Mouse (Mus musculus) regulatory T cell (primary cell): ENCODE results near the gene P2rx7.

Experiments used
- in situ Hi-C: fragments of 300-600 bp; cut with MboI, MseI; formaldehyde crosslinking; loops from one replicate; pipeline ENCODE4 v1.15.1; 2025; ENCODE audit warnings: high pct_unique_total_duplicates

The P2rx7 gene

GRCm38 (mm10) chr5:122643701-122644100, at the start of gene P2rx7:
Gene P2rx7 (plus strand): TSS chr5:122643911.
- in situ Hi-C loops, result no loop called here

- in situ Hi-C loops, result no loop called here
These were observed 48.2 kb upstream of the P2rx7 start for GRCm38 (mm10) chr5:122595470-122595869.

GRCm38 (mm10) chr5:122602233-122602632, 41.5 kb upstream of the P2rx7 start:
- in situ Hi-C loops, result no loop called here

- in situ Hi-C loops, result no loop called here
These were observed 38.8 kb upstream of the P2rx7 start for GRCm38 (mm10) chr5:122604894-122605293.

- in situ Hi-C loops, result no loop called here
These were observed 32.1 kb upstream of the P2rx7 start for GRCm38 (mm10) chr5:122611651-122612050.

- in situ Hi-C loops, result no loop called here
These were observed 29.6 kb upstream of the P2rx7 start, which contains the start of gene Ift81 for GRCm38 (mm10) chr5:122613908-122614732. Gene Ift81 (minus strand): TSS chr5:122614518.

- in situ Hi-C loops, result no loop called here
These were observed 26.0 kb upstream of the P2rx7 start for GRCm38 (mm10) chr5:122617718-122618117.

- in situ Hi-C loops, result loop anchor here (10.0 kb wide), 1 partner anchor 125 kb away; no protein-coding TSS in a partner anchor
These were observed 23.9 kb upstream of the P2rx7 start for GRCm38 (mm10) chr5:122619686-122620296.

GRCm38 (mm10) chr5:122621376-122621886, 22.3 kb upstream of the P2rx7 start:
- in situ Hi-C loops, result loop anchor here (10.0 kb wide), 1 partner anchor 127 kb away; no protein-coding TSS in a partner anchor

GRCm38 (mm10) chr5:122622526-122622925, 21.2 kb upstream of the P2rx7 start:
- in situ Hi-C loops, result loop anchor here (10.0 kb wide), 1 partner anchor 128 kb away; no protein-coding TSS in a partner anchor

- in situ Hi-C loops, result loop anchor here (10.0 kb wide), 1 partner anchor 129 kb away; no protein-coding TSS in a partner anchor
These were observed 19.9 kb upstream of the P2rx7 start for GRCm38 (mm10) chr5:122623861-122624260.

GRCm38 (mm10) chr5:122624952-122625479, 18.7 kb upstream of the P2rx7 start:
- in situ Hi-C loops, result loop anchor here (5.0 to 10.0 kb wide), 2 partner anchors 130 to 228 kb away; no protein-coding TSS in a partner anchor

- in situ Hi-C loops, result loop anchor here (5.0 to 10.0 kb wide), 2 partner anchors 131 to 228 kb away; no protein-coding TSS in a partner anchor
These were observed 18.0 kb upstream of the P2rx7 start for GRCm38 (mm10) chr5:122625565-122626252.

- in situ Hi-C loops, result loop anchor here (5.0 to 10.0 kb wide), 2 partner anchors 132 to 230 kb away; no protein-coding TSS in a partner anchor
These were observed 16.5 kb upstream of the P2rx7 start for GRCm38 (mm10) chr5:122627243-122627642.

- in situ Hi-C loops, result no loop called here
These were observed 8.5 kb upstream of the P2rx7 start for GRCm38 (mm10) chr5:122635228-122635627.

GRCm38 (mm10) chr5:122636308-122636707, 7.4 kb upstream of the P2rx7 start:
- in situ Hi-C loops, result no loop called here

GRCm38 (mm10) chr5:122636958-122637357, 6.8 kb upstream of the P2rx7 start:
- in situ Hi-C loops, result no loop called here

GRCm38 (mm10) chr5:122638296-122638695, 5.4 kb upstream of the P2rx7 start:
- in situ Hi-C loops, result no loop called here

- in situ Hi-C loops, result no loop called here
These were observed 4.2 kb upstream of the P2rx7 start for GRCm38 (mm10) chr5:122639517-122639916.

GRCm38 (mm10) chr5:122639986-122640385, 3.7 kb upstream of the P2rx7 start:
- in situ Hi-C loops, result no loop called here

GRCm38 (mm10) chr5:122644111-122644607, 448 bp downstream of the P2rx7 start:
- in situ Hi-C loops, result no loop called here
